Mouse (Mus musculus) heart, postnatal 0 days (tissue): ENCODE measurements around the gene Emilin2. TPM values are rescaled to one million over a fixed set of nuclear protein-coding genes. Genes with fewer than 3 reads are reported as not detected.
A peak's percentile ranks its signal among the peaks of the same experiment; 100 is the strongest.

Experiments
- ATAC-seq: fragments of 200-750 bp; cut with Nextera tagmentation; 2 replicates; pipeline ENCODE4 v1.8.0; 2017; ENCODE audit warnings: low read depth, moderate number of reproducible peaks, moderate library complexity; ENCODE audit not compliant: insufficient read depth
- DNase-seq: peaks from one replicate; pipeline ENCODE4 v3.0.0-alpha.2; 2016; ENCODE audit warnings: low spot score
- H3K27ac ChIP-seq: fragments of 300-500 bp; sonication (generic); 2 replicates; pipeline ENCODE4 v1.5.1; 2014; ENCODE audit warnings: low read depth, mild to moderate bottlenecking
- H3K27me3 ChIP-seq: fragments of 300-500 bp; sonication (generic); 2 replicates; pipeline ENCODE4 v1.6.1; 2014; ENCODE audit warnings: low read length, mixed read lengths; ENCODE audit not compliant: control insufficient read depth, insufficient read depth
- H3K36me3 ChIP-seq: fragments of 300-500 bp; sonication (generic); replicated peaks from 2 replicates; pipeline ENCODE4 v1.6.1; 2014; ENCODE audit warnings: low read length, mixed read lengths; ENCODE audit not compliant: control insufficient read depth, insufficient read depth
- H3K4me1 ChIP-seq: fragments of 300-500 bp; sonication (generic); 2 replicates; pipeline ENCODE4 v1.6.1; 2014; ENCODE audit warnings: antibody characterized with exemption; ENCODE audit not compliant: control insufficient read depth, insufficient read depth
- H3K4me2 ChIP-seq: fragments of 300-500 bp; sonication (generic); 2 replicates; pipeline ENCODE4 v1.6.1; 2014; ENCODE audit warnings: low read depth, mild to moderate bottlenecking, low read length, moderate library complexity
- H3K4me3 ChIP-seq: fragments of 300-500 bp; sonication (generic); 2 replicates; pipeline ENCODE4 v1.5.1; 2014; ENCODE audit warnings: low read depth, low read length
- H3K9ac ChIP-seq: fragments of 300-500 bp; sonication (generic); replicated peaks from 2 replicates; pipeline ENCODE4 v1.6.1; 2014; ENCODE audit warnings: low read depth, low read length, mixed read lengths
- H3K9me3 ChIP-seq: fragments of 300-500 bp; sonication (generic); replicated peaks from 2 replicates; pipeline ENCODE4 v1.6.1; 2016; ENCODE audit warnings: low read length; ENCODE audit not compliant: control insufficient read depth
- CTCF ChIP-seq: IDR thresholded peaks from 2 replicates; pipeline ENCODE4 v1.5.1; 2016; ENCODE audit warnings: antibody characterized with exemption, control low read depth, low read depth
- EP300 ChIP-seq: IDR thresholded peaks from 2 replicates; pipeline ENCODE4 v1.6.1; 2016; ENCODE audit warnings: antibody characterized with exemption, low read depth
- WGBS: fragments of 180-500 bp; shearing (Covaris S2); extraction: QIAGEN DNeasy Blood & Tissue Kit; methylation state at CpG from one replicate; pipeline ENCODE4 v1.1.7; 2014; 5-methylcytosine and 5-hydroxymethylcytosine counted together
- polyA plus RNA-seq: library from polyadenylated mRNA; unstranded; fragments of >200 nt; fragmentation: Nextera tagmentation; extraction: Ambion mirVana; gene quantifications from 2 replicates; pipeline ENCODE4 v1.2.1, GENCODE M21; 2015
- total RNA-seq: library from RNA; depleted of rRNA; stranded (reverse); fragments of >200 nt; gene quantifications from 2 replicates; pipeline ENCODE4 v1.2.3, GENCODE M21; 2014; ENCODE audit warnings: low replicate concordance

Emilin2 gene
- total and polyA plus RNA-seq, 2 experiments from 2014 or later, result 65.3 to 86.4 TPM

DNA sequence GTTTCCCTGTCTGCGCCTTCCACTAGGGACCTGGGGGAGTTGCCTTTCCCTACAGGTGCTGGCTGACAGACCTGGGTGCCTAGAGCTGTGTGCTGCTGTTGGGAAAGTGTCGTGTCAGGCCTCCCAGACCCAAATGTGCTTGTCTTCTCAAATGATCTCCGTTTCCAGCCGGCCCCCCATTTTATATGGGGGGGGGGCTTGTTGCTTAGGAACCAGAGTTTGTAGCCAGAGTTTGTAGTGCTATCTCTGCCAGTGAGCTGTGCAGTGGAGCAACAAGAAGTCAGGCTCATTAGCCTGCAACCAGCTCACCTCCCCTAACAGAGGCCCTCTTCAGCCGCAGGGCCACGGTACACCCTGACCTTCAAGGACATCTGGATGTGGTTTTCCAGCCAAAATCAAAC, 60.2 kb downstream of the Emilin2 start:
- Histone ChIP-seq H3K36me3 (peaks cover 9% of the 10 kb centered on the region; the same call in 1 of the 2 replicates), H3K9me3 (no peaks in the 10 kb centered on the region), H3K4me3 (no peak overlapping the region), H3K4me1 (peaks cover 55% of the 10 kb centered on the region), H3K9ac (no peak overlapping the region), H3K27me3 (no peaks in the 10 kb centered on the region), H3K27ac (peak overlapping the region; percentile 92), H3K4me2 (no peak overlapping the region)
- DNase-seq, result peak; percentile 56
- 46% methylated on average over 6 of the region's 6 CpGs for WGBS
- ATAC-seq, result peak; percentile 30; the same call in 1 of the 2 replicates
- TF ChIP-seq EP300 (no peak), CTCF (no peak)

DNA sequence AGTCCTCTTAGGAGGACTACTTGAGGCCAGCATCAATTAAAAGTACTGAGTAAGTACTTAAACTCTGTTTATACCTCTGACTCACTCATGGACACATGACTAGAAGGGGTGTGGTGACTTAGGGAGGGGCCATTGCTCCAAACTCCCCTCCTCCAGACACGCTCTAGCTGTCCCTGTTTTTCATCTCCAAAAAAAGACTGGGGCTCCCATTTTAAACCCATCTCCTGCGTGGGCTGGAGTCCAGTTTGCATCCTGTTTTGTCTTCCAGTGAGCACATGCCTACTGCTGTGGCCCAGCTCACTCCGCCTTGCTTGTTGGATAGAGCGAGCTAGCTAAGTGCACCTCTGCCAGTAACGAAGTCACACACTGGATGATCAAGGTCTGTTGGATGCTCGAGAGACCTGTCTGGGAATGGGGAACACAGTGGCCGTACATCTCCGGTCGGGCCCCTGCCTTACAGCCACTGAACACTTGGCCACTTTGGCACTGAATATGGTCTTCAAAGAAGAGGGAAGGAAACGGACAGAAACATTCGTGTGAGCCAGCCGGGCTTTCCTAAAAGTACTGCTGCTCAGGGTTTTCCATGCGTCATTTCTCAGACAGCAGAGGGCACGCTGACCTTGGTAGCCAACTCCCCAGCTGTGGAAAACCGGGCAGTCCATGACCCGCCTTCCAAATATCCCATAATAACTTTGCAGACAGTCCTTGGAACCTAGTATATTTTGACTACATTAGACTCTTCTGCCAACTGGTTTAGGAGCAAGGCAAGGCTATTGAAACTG, 60.8 kb downstream of the Emilin2 start:
- Histone ChIP-seq H3K4me3 (no peak overlapping the region), H3K4me2 (no peak overlapping the region), H3K9me3 (no peaks in the 10 kb centered on the region), H3K36me3 (peaks cover 9% of the 10 kb centered on the region; the same call in 1 of the 2 replicates), H3K27ac (peak overlapping the region; percentile 92), H3K4me1 (peaks cover 49% of the 10 kb centered on the region), H3K27me3 (no peaks in the 10 kb centered on the region), H3K9ac (no peak overlapping the region)
- TF ChIP-seq CTCF (0 out of 2 replicates have a peak, but pooled peaks have one; percentile 15), EP300 (no peak)
- WGBS, result 32% methylated on average over 16 of the region's 16 CpGs
- peak; percentile 38 for ATAC-seq
- peak; percentile 75 for DNase-seq

DNA sequence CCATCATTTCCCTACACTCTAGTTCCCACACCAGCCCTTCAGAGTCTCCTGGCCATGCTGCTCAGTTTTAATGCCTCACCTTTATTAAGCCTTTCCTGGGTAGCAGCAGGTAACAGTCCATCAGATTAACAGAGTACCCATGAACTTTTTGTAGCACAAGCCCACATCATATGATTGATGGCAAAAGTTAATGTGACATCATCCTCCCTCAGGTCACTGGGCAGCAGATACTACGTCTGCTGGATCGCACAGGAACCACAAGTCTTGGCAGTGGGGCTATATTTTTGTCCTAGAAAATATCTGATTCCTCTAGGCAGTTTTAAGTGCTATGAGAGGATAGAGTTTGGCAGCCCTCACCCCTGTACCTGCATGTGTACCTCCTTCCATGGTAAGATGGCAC, 61.7 kb downstream of the Emilin2 start:
- 49% methylated on average over 2 of the region's 2 CpGs for WGBS
- H3K4me1 ChIP-seq, result peaks cover 48% of the 10 kb centered on the region
- ATAC-seq (no peak), DNase-seq (no peak)
- peak overlapping the region; percentile 92 for H3K27ac ChIP-seq
- H3K9ac ChIP-seq, result no peak overlapping the region
- TF ChIP-seq CTCF (no peak), EP300 (no peak)
- no peaks in the 10 kb centered on the region for H3K27me3 ChIP-seq
- peaks cover 15% of the 10 kb centered on the region; the same call in 1 of the 2 replicates for H3K36me3 ChIP-seq
- no peaks in the 10 kb centered on the region for H3K9me3 ChIP-seq
- H3K4me3 ChIP-seq, result no peak overlapping the region
- no peak overlapping the region for H3K4me2 ChIP-seq

DNA sequence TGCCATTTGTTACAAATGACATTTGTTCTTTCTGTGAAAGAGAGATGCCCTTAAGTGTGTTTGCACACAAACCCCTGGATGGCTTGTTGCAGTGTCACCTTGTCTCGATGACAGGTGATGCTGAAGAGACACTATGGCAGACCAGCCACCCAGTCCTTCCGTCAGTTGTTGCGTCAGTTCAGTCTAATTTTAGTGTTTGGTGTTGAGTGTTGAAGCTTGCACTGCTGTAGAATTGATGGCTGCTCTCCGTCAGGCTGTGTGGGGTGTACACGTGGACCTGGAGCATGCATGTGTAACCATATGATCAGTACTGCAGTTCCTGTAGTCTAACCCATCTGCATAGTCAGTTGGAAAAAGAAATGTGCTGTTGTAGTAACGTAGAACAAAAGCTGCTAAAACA, 62.8 kb downstream of the Emilin2 start:
- H3K27me3 ChIP-seq, result no peaks in the 10 kb centered on the region
- peak; percentile 92 for DNase-seq
- no peaks in the 10 kb centered on the region for H3K9me3 ChIP-seq
- H3K9ac ChIP-seq, result no peak overlapping the region
- H3K4me2 ChIP-seq, result no peak overlapping the region
- H3K4me3 ChIP-seq, result no peak overlapping the region
- peaks cover 43% of the 10 kb centered on the region for H3K4me1 ChIP-seq
- peaks cover 20% of the 10 kb centered on the region for H3K36me3 ChIP-seq
- WGBS, result 42% methylated on average over 6 of the region's 6 CpGs
- H3K27ac ChIP-seq, result peak overlapping the region; percentile 92
- peak; percentile 84 for ATAC-seq
- no peak for TF ChIP-seq CTCF
- TF ChIP-seq EP300, result peak; percentile 90

DNA sequence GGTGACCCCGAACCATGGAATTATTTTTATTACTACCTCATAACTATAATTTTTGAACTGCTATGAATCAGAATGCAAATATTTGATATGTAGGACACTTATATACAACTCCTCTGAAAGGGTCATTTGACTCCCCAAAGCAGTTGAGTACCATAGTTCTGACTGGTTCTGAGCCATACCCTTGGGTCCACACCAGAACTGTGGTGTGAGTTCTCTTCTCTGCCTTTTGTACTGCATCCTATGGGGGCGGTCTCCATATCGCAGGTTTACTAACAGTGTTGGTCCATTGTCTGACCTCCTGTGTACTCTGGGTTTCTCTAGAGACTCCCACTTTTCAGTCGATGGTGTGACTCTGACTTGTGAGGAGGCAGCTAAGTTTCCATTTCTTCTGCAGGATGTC, 65.8 kb downstream of the Emilin2 start:
- TF ChIP-seq CTCF (no peak), EP300 (no peak)
- DNase-seq (no peak), ATAC-seq (no peak)
- Histone ChIP-seq H3K9ac (no peak overlapping the region), H3K27me3 (no peaks in the 10 kb centered on the region), H3K4me2 (no peak overlapping the region), H3K27ac (no peak overlapping the region), H3K36me3 (peaks cover 48% of the 10 kb centered on the region), H3K9me3 (no peaks in the 10 kb centered on the region), H3K4me3 (no peak overlapping the region), H3K4me1 (peaks cover 19% of the 10 kb centered on the region)
- 91% methylated on average over 4 of the region's 4 CpGs for WGBS
